Mouse (Mus musculus): Measurements from ENCODE around the gene Rps12-ps3.

GRCm38 (mm10) chr19:59289042-59289441, 33.0 kb upstream of the Rps12-ps3 start:
- TF ChIP-seq CTCF (IDR thresholded peaks at IDR 0.05) = no peak
- no peak for TF ChIP-seq EP300 (IDR thresholded peaks at IDR 0.05)

Measured in lung, postnatal 0 days (tissue).